In the genomic region with DNA sequence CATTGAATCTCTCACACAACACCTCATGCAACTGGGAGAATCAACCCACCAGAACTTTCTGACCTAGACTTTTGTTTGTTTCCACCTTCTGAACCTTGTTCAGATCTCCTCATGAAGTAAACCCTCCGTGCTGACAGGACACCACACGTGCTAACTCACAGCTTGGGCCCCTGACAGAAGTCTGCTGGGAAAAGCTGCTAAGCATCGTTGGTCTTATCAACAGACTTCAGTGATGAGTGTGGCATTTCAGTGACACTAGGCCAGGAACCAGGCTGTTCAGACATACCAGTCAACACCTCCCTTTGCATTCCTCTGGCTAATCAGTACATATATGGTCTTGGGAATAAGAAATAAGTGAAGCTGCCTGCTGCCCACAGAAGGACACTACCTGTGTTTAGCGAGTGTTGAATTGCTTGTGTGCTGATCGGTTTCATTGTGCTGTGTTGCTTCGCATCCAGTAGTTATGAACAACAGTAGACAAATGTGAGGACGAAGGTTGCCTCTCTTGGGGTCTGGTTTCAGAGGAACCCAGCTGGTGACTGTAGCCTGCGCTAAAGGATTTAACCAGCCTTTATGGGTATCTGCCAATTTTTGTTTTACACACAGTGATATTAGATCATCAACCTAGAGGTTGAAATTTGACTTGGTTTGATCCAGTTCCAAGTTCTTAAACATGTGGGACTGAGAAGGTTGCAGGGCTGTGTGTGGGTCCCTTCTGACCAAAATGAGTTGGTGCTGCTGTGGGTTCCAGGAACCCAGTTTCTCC, we compare ENCODE assay signal across 15 mouse cellular contexts.
DNase-seq lines count a peak whose midpoint lies in the region; ATAC-seq and TF ChIP-seq lines count a peak whose summit lies in the region.
"Had no signal": no experiment of that assay in that cellular context is flagged by ENCODE, and none has a peak within 500 bp of the region (broad histone marks: within the 10 kb centered on the region; RNA-seq: fewer than 3 reads in every experiment).

No protein-coding gene starts in this region.

- H3K9me3 ChIP-seq in liver, postnatal 0 days (ENCODE audit: low read length), result no peaks in the 10 kb centered on the region
- no peaks in the 10 kb centered on the region for H3K9me3 ChIP-seq in liver, embryonic 16.5 days (replicated peaks; ENCODE audit: control insufficient read depth, low read length)
- H3K9me3 ChIP-seq: midbrain, embryonic 15.5 days; neural tube, embryonic 12.5 days had no signal

- H3K9ac ChIP-seq in liver, postnatal 0 days (replicated peaks), result no peak overlapping the region
- no peak overlapping the region for H3K9ac ChIP-seq in liver, embryonic 16.5 days (ENCODE audit: low read depth, low read length)
- H3K9ac ChIP-seq: midbrain, embryonic 15.5 days; neural tube, embryonic 12.5 days had no signal

- no peak for TF ChIP-seq EP300 in liver, postnatal 0 days (IDR thresholded peaks at IDR 0.05; ENCODE audit: low read depth)

- TF ChIP-seq CTCF in liver, postnatal 0 days (IDR thresholded peaks at IDR 0.05; ENCODE audit: low read depth), result no peak

- ATAC-seq in liver, postnatal 0 days, result no peak
- peak; percentile 65 for ATAC-seq in liver, embryonic 16.5 days (ENCODE audit: low read depth)
- ATAC-seq: forebrain, embryonic 16.5 days; midbrain, embryonic 15.5 days had no signal

- no peak overlapping the region for H3K4me3 ChIP-seq in liver, postnatal 0 days (ENCODE audit: low read depth, low read length)
- no peak overlapping the region for H3K4me3 ChIP-seq in liver, embryonic 16.5 days (ENCODE audit: low read depth, low read length)
- H3K4me3 ChIP-seq: midbrain, embryonic 15.5 days; neural tube, embryonic 12.5 days had no signal

- H3K4me1 ChIP-seq in liver, postnatal 0 days (ENCODE audit: insufficient read depth), result no peaks in the 10 kb centered on the region
- no peaks in the 10 kb centered on the region for H3K4me1 ChIP-seq in liver, embryonic 16.5 days (ENCODE audit: control insufficient read depth, low read depth, low read length)
- H3K4me1 ChIP-seq: midbrain, embryonic 15.5 days; neural tube, embryonic 12.5 days had no signal

- no peak overlapping the region for H3K27ac ChIP-seq in liver, postnatal 0 days (ENCODE audit: low read depth)
- H3K27ac ChIP-seq in liver, embryonic 16.5 days (ENCODE audit: low read length), result no peak overlapping the region
- H3K27ac ChIP-seq: midbrain, embryonic 15.5 days; neural tube, embryonic 12.5 days had no signal

- no peak overlapping the region for H3K4me2 ChIP-seq in liver, postnatal 0 days (ENCODE audit: low read depth, low read length)
- no peak overlapping the region for H3K4me2 ChIP-seq in liver, embryonic 16.5 days (ENCODE audit: low read depth, low read length)
- H3K4me2 ChIP-seq: midbrain, embryonic 15.5 days; neural tube, embryonic 12.5 days had no signal

- no peaks in the 10 kb centered on the region for H3K27me3 ChIP-seq in liver, postnatal 0 days (ENCODE audit: insufficient read depth, low read length)
- no peaks in the 10 kb centered on the region for H3K27me3 ChIP-seq in liver, embryonic 16.5 days (ENCODE audit: control insufficient read depth, insufficient read depth, low read depth, low read length)
- H3K27me3 ChIP-seq: midbrain, embryonic 15.5 days; neural tube, embryonic 12.5 days had no signal

- peak; percentile 15 for DNase-seq in liver
- DNase-seq in liver, postnatal 0 days, result no peak
- DNase-seq in heart, adult 8-10 months (ENCODE audit: low spot score), result peak; percentile 53
- peak; percentile 78 to 86 for DNase-seq in heart, postnatal 10 days
- DNase-seq in gastrocnemius, postnatal 25 days, result no peak
- no peak for DNase-seq in frontal cortex, postnatal 10 days (ENCODE audit: low spot score in 2 of 2)
- DNase-seq in left cerebral cortex, adult 9 months (ENCODE audit: low spot score in 2 of 2), result no peak
- DNase-seq: adrenal gland, postnatal 10 days; cerebellum, postnatal 36 days; kidney, postnatal 14 days; layer of hippocampus, adult 9-11 months had no signal

- H3K36me3 ChIP-seq in liver, postnatal 0 days (replicated peaks; ENCODE audit: insufficient read depth, low read length), result no peaks in the 10 kb centered on the region
- H3K36me3 ChIP-seq in liver, embryonic 16.5 days (ENCODE audit: control insufficient read depth, insufficient read depth), result no peaks in the 10 kb centered on the region
- H3K36me3 ChIP-seq: midbrain, embryonic 15.5 days; neural tube, embryonic 12.5 days had no signal

- WGBS in liver, postnatal 0 days (ENCODE audit: insufficient replicate concordance), result 61% methylated on average over 8 of the region's 8 CpGs
- WGBS in liver, embryonic 16.5 days (ENCODE audit: insufficient replicate concordance), result 45% methylated on average over 8 of the region's 8 CpGs

- intact Hi-C loops in heart, postnatal 10 days (cut with DNase I), result loop anchor here (5.0 kb wide), 1 partner anchor 266 kb away; a partner anchor contains a TSS

Comparison
In these comparisons a context has a peak if more than half of its experiments do, and no peak if none do; other contexts are left out.
1. DNase-seq: peak in liver (single experiment), heart, adult 8-10 months (single experiment) and heart, postnatal 10 days (2 of 2); none in liver, postnatal 0 days (single experiment), gastrocnemius, postnatal 25 days (single experiment), frontal cortex, postnatal 10 days (0 of 2) and left cerebral cortex, adult 9 months (0 of 2).